Mouse (Mus musculus): ENCODE data around the gene Psmb5. TPM values are rescaled to one million over a fixed set of nuclear protein-coding genes. Genes with fewer than 3 reads are reported as not detected.

Psmb5 gene
- 470 and 478 TPM in 2 replicates for polyA plus RNA-seq (2016; fragmentation: Nextera tagmentation; extraction: Ambion mirVana)

GRCm38 (mm10) chr14:54617897-54618365 lies at the start of gene Psmb5:
Gene Psmb5 (minus strand): TSS chr14:54618022.
- Histone ChIP-seq H3K4me3 (peak within 1 kb of the TSS; percentile 91), H3K4me1 (peaks cover 14% of the 10 kb centered on the region), H3K36me3 (peaks cover 36% of the 10 kb centered on the region), H3K9me3 (replicated peaks) (no peaks in the 10 kb centered on the region), H3K27ac (replicated peaks) (peak within 1 kb of the TSS; percentile 95), H3K27me3 (ENCODE audit: low read depth, poor library complexity, severe bottlenecking) (no peaks in the 10 kb centered on the region)
- under 1% methylated on average over 25 of the region's 25 CpGs for WGBS
- peak; percentile 90 for DNase-seq (ENCODE audit: low spot score)

GRCm38 (mm10) chr14:54664477-54665222 lies 46.8 kb upstream of the Psmb5 start:
- H3K4me1 ChIP-seq, result no peaks in the 10 kb centered on the region
- no peak overlapping the region for H3K27ac ChIP-seq (replicated peaks)
- H3K9me3 ChIP-seq (replicated peaks), result no peaks in the 10 kb centered on the region
- H3K4me3 ChIP-seq, result no peak overlapping the region
- peaks cover 97% of the 10 kb centered on the region for H3K36me3 ChIP-seq
- no peaks in the 10 kb centered on the region for H3K27me3 ChIP-seq (ENCODE audit: low read depth, poor library complexity, severe bottlenecking)
- no peak for DNase-seq (ENCODE audit: low spot score)
- 93% methylated on average over 10 of the region's 10 CpGs for WGBS

GRCm38 (mm10) chr14:54660009-54660408 lies 42.2 kb upstream of the Psmb5 start:
- no peak for DNase-seq (ENCODE audit: low spot score)
- no peaks in the 10 kb centered on the region for H3K4me1 ChIP-seq
- H3K9me3 ChIP-seq (replicated peaks), result no peaks in the 10 kb centered on the region
- WGBS, result 95% methylated on average over 2 of the region's 2 CpGs
- peaks cover 100% of the 10 kb centered on the region for H3K36me3 ChIP-seq
- no peak overlapping the region for H3K4me3 ChIP-seq
- no peaks in the 10 kb centered on the region for H3K27me3 ChIP-seq (ENCODE audit: low read depth, poor library complexity, severe bottlenecking)
- no peak overlapping the region for H3K27ac ChIP-seq (replicated peaks)

DNA sequence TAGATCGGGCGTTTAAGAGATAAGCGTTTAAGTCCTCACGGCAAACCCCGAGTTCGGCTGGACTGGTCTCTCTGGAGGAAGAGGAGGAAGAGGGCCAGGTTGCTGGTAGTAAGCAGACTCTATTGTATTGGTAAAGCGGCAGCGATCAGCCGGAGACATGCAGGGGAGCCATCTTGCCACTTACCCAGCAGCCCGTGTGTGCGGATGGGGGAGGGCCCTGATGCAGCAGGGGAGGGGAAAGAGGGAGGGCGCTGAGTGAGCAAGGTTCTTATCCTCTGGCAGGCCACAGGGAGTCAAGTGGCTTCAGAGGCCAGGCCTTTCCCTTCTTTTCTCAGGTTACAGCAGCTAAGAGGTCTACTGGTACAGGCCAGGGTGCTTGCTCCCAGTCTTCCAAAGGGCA lies 35.7 kb upstream of the Psmb5 start:
- no peaks in the 10 kb centered on the region for H3K27me3 ChIP-seq (ENCODE audit: low read depth, poor library complexity, severe bottlenecking)
- peaks cover 84% of the 10 kb centered on the region for H3K36me3 ChIP-seq
- peak; percentile 90 for DNase-seq (ENCODE audit: low spot score)
- H3K9me3 ChIP-seq (replicated peaks), result no peaks in the 10 kb centered on the region
- WGBS, result 0% methylated on average over 12 of the region's 12 CpGs
- H3K4me3 ChIP-seq, result peak overlapping the region; percentile 69
- H3K4me1 ChIP-seq, result peaks cover 52% of the 10 kb centered on the region
- peak overlapping the region; percentile 92 for H3K27ac ChIP-seq (replicated peaks)

GRCm38 (mm10) chr14:54652787-54653186 lies 35.0 kb upstream of the Psmb5 start:
- no peaks in the 10 kb centered on the region for H3K27me3 ChIP-seq (ENCODE audit: low read depth, poor library complexity, severe bottlenecking)
- peaks cover 54% of the 10 kb centered on the region for H3K4me1 ChIP-seq
- peaks cover 84% of the 10 kb centered on the region for H3K36me3 ChIP-seq
- H3K4me3 ChIP-seq, result peak overlapping the region; percentile 69
- under 1% methylated on average over 7 of the region's 7 CpGs for WGBS
- no peaks in the 10 kb centered on the region for H3K9me3 ChIP-seq (replicated peaks)
- peak overlapping the region; percentile 92 for H3K27ac ChIP-seq (replicated peaks)
- DNase-seq (ENCODE audit: low spot score), result no peak

DNA sequence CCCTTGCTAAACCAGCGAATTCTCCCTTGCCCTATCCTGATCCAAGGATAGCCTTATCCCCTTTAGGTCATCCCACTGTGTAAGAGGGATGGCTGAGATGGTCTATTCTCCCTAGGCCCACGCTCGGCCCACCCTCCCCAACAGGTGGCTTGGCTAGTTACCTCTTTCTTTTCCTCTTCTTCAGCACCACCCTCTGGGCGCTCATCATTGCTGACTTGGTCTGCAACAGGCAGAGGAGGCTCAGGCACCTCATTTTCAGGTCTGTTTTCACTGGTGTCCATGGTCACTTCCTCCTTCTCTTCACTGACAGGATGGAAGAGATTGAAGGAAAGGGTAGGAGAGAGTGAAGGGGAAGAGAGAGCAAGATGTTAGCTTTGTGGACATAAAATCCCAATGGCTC lies 33.7 kb upstream of the Psmb5 start:
- 75% methylated on average over 4 of the region's 4 CpGs for WGBS
- peaks cover 84% of the 10 kb centered on the region for H3K36me3 ChIP-seq
- H3K9me3 ChIP-seq (replicated peaks), result no peaks in the 10 kb centered on the region
- 0 out of 2 replicates have a peak overlapping the region, but pooled peaks have one; percentile 33 for H3K27ac ChIP-seq (replicated peaks)
- peaks cover 54% of the 10 kb centered on the region for H3K4me1 ChIP-seq
- no peaks in the 10 kb centered on the region for H3K27me3 ChIP-seq (ENCODE audit: low read depth, poor library complexity, severe bottlenecking)
- DNase-seq (ENCODE audit: low spot score), result no peak
- H3K4me3 ChIP-seq, result peak overlapping the region; percentile 69

GRCm38 (mm10) chr14:54650621-54651454 lies 33.0 kb upstream of the Psmb5 start:
- H3K4me3 ChIP-seq, result peak overlapping the region; percentile 69
- 71% methylated on average over 23 of the region's 23 CpGs for WGBS

GRCm38 (mm10) chr14:54647900-54648299 lies 30.1 kb upstream of the Psmb5 start:
- Histone ChIP-seq H3K9me3 (replicated peaks) (no peaks in the 10 kb centered on the region), H3K27me3 (ENCODE audit: low read depth, poor library complexity, severe bottlenecking) (no peaks in the 10 kb centered on the region), H3K4me3 (no peak overlapping the region), H3K27ac (replicated peaks) (no peak overlapping the region), H3K4me1 (peaks cover 42% of the 10 kb centered on the region), H3K36me3 (peaks cover 94% of the 10 kb centered on the region)
- no peak for DNase-seq (ENCODE audit: low spot score)
- WGBS, result 82% methylated on average over 4 of the region's 4 CpGs

More at GRCm38 (mm10) chr14:54650621-54651454, 33.0 kb upstream of the Psmb5 start:
- Histone ChIP-seq H3K4me1 (peaks cover 54% of the 10 kb centered on the region), H3K36me3 (peaks cover 84% of the 10 kb centered on the region), H3K27me3 (ENCODE audit: low read depth, poor library complexity, severe bottlenecking) (no peaks in the 10 kb centered on the region), H3K27ac (replicated peaks) (0 out of 2 replicates have a peak overlapping the region, but pooled peaks have one; percentile 33), H3K9me3 (replicated peaks) (no peaks in the 10 kb centered on the region)
- peak; percentile 84 for DNase-seq (ENCODE audit: low spot score)

- no peak overlapping the region for H3K27ac ChIP-seq (replicated peaks)
- no peak for DNase-seq (ENCODE audit: low spot score)
- H3K27me3 ChIP-seq (ENCODE audit: low read depth, poor library complexity, severe bottlenecking), result no peaks in the 10 kb centered on the region
- H3K4me3 ChIP-seq, result no peak overlapping the region
- peaks cover 99% of the 10 kb centered on the region for H3K36me3 ChIP-seq
- 95% methylated on average over 8 of the region's 8 CpGs for WGBS
- H3K4me1 ChIP-seq, result peaks cover 36% of the 10 kb centered on the region
- no peaks in the 10 kb centered on the region for H3K9me3 ChIP-seq (replicated peaks)
Observed at GRCm38 (mm10) chr14:54646898-54647636, 29.2 kb upstream of the Psmb5 start.

- Histone ChIP-seq H3K9me3 (replicated peaks) (no peaks in the 10 kb centered on the region), H3K36me3 (peaks cover 94% of the 10 kb centered on the region), H3K27me3 (ENCODE audit: low read depth, poor library complexity, severe bottlenecking) (no peaks in the 10 kb centered on the region), H3K4me3 (no peak overlapping the region), H3K27ac (replicated peaks) (no peak overlapping the region), H3K4me1 (peaks cover 36% of the 10 kb centered on the region)
- WGBS, result 95% methylated on average over 17 of the region's 17 CpGs
- DNase-seq (ENCODE audit: low spot score), result no peak
Observed at GRCm38 (mm10) chr14:54646455-54646854, 28.6 kb upstream of the Psmb5 start.

- Histone ChIP-seq H3K4me3 (no peak overlapping the region), H3K4me1 (peaks cover 37% of the 10 kb centered on the region), H3K27me3 (ENCODE audit: low read depth, poor library complexity, severe bottlenecking) (no peaks in the 10 kb centered on the region), H3K36me3 (peaks cover 75% of the 10 kb centered on the region), H3K27ac (replicated peaks) (no peak overlapping the region), H3K9me3 (replicated peaks) (no peaks in the 10 kb centered on the region)
- 96% methylated on average over 9 of the region's 9 CpGs for WGBS
- no peak for DNase-seq (ENCODE audit: low spot score)
Observed at GRCm38 (mm10) chr14:54644294-54644693, 26.5 kb upstream of the Psmb5 start.

- Histone ChIP-seq H3K27ac (replicated peaks) (no peak overlapping the region), H3K4me1 (peaks cover 39% of the 10 kb centered on the region), H3K36me3 (peaks cover 75% of the 10 kb centered on the region), H3K4me3 (no peak overlapping the region), H3K9me3 (replicated peaks) (no peaks in the 10 kb centered on the region), H3K27me3 (ENCODE audit: low read depth, poor library complexity, severe bottlenecking) (no peaks in the 10 kb centered on the region)
- no peak for DNase-seq (ENCODE audit: low spot score)
- WGBS, result 85% methylated on average over 2 of the region's 2 CpGs
Observed at GRCm38 (mm10) chr14:54643011-54643410, 25.2 kb upstream of the Psmb5 start.
